Mouse (Mus musculus): ENCODE measurements around the gene Dlgap1.

DNA sequence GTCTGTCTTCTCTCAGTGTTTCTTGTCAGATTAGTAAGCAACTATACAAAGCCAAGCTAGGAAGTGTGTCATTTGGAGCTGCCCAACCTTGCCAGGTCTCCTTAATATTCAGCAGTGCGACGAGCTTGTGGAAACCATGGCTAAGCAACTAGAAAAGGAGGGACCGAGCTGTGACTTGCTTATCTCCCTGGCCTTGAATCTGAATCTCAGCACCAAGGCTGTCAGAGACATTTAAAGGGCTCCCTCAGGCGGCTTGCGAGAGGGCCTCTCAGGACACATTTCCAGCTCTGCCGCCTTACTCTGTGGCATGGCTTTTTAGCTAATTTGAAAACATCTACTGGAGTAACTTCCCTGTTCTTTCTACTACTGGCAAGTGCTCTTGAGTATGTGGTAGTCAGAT, 5.1 kb downstream of the Dlgap1 start:
- no peak for TF ChIP-seq EP300 (IDR thresholded peaks at IDR 0.05; ENCODE audit: low read depth)
- TF ChIP-seq CTCF (IDR thresholded peaks at IDR 0.05; ENCODE audit: low read depth), result no peak
